Mouse (Mus musculus) hindbrain, embryonic 12.5 days (tissue): ENCODE data around the gene Oxct2b. TPM values are rescaled to one million over a fixed set of nuclear protein-coding genes. Genes with fewer than 3 reads are reported as not detected.

Experiments
- ATAC-seq: fragments of 200-750 bp; cut with Nextera tagmentation; 2 replicates; pipeline ENCODE4 v1.8.0; 2017; ENCODE audit warnings: moderate TSS enrichment; ENCODE audit not compliant: low FRiP score
- H3K27ac ChIP-seq: fragments of 300-500 bp; sonication (generic); 2 replicates; pipeline ENCODE4 v1.5.1; 2016; ENCODE audit warnings: mild to moderate bottlenecking
- H3K27me3 ChIP-seq: fragments of 300-500 bp; sonication (generic); 2 replicates; pipeline ENCODE4 v1.6.1; 2016; ENCODE audit warnings: mild to moderate bottlenecking
- H3K36me3 ChIP-seq: fragments of 300-500 bp; sonication (generic); 2 replicates; pipeline ENCODE4 v1.6.1; 2016; ENCODE audit warnings: mild to moderate bottlenecking
- H3K4me1 ChIP-seq: fragments of 300-500 bp; sonication (generic); 2 replicates; pipeline ENCODE4 v1.6.1; 2016
- H3K4me2 ChIP-seq: fragments of 300-500 bp; sonication (generic); replicated peaks from 2 replicates; pipeline ENCODE4 v1.6.1; 2016; ENCODE audit warnings: mild to moderate bottlenecking
- H3K4me3 ChIP-seq: fragments of 300-500 bp; sonication (generic); 2 replicates; pipeline ENCODE4 v1.5.1; 2016; ENCODE audit warnings: mild to moderate bottlenecking
- H3K9ac ChIP-seq: fragments of 300-500 bp; sonication (generic); 2 replicates; pipeline ENCODE4 v1.6.1; 2016; ENCODE audit warnings: mild to moderate bottlenecking, moderate library complexity
- H3K9me3 ChIP-seq: fragments of 300-500 bp; sonication (generic); replicated peaks from 2 replicates; pipeline ENCODE4 v1.6.1; 2016; ENCODE audit warnings: mild to moderate bottlenecking
- WGBS: fragments of 180-500 bp; shearing (Covaris S2); methylation state at CpG from one replicate; pipeline ENCODE4 v1.1.7; 2016; 5-methylcytosine and 5-hydroxymethylcytosine counted together
- polyA plus RNA-seq: library from polyadenylated mRNA; unstranded; fragments of >200 nt; fragmentation: Nextera tagmentation; extraction: Ambion mirVana; gene quantifications from 2 replicates; pipeline ENCODE4 v1.2.1, GENCODE M21; 2016

Oxct2b gene
- polyA plus RNA-seq = 0.48 TPM in 1 of 2 replicates, not detected in the other

GRCm38 (mm10) chr4:123116011-123116410 is at the start of gene Oxct2b:
Oxct2b (plus strand) TSS chr4:123116266.
- Histone ChIP-seq H3K9me3 (no peaks in the 10 kb centered on the region), H3K27ac (no peak within 1 kb of the TSS), H3K9ac (no peak within 1 kb of the TSS), H3K4me3 (peak within 1 kb of the TSS; percentile 29), H3K4me2 (peak within 1 kb of the TSS; percentile 51), H3K27me3 (peaks cover 24% of the 10 kb centered on the region), H3K36me3 (no peaks in the 10 kb centered on the region), H3K4me1 (0 out of 2 replicates have a peak, but pooled peaks cover 3% of the 10 kb centered on the region)
- peak; percentile 41; the same call in 1 of the 2 replicates for ATAC-seq
- WGBS = 14% methylated on average over 22 of the region's 22 CpGs

- no peaks in the 10 kb centered on the region for H3K9me3 ChIP-seq
- 81% methylated on average over 6 of the region's 6 CpGs for WGBS
- no peaks in the 10 kb centered on the region for H3K36me3 ChIP-seq
- no peak for ATAC-seq
- no peak overlapping the region for H3K27ac ChIP-seq
- no peak overlapping the region for H3K9ac ChIP-seq
- no peak overlapping the region for H3K4me3 ChIP-seq
- peaks cover 4% of the 10 kb centered on the region; the same call in 1 of the 2 replicates for H3K4me1 ChIP-seq
- no peak overlapping the region for H3K4me2 ChIP-seq
- H3K27me3 ChIP-seq = no peaks in the 10 kb centered on the region
Measured at GRCm38 (mm10) chr4:123068646-123069045, 47.4 kb upstream of the Oxct2b start.

- H3K27me3 ChIP-seq = no peaks in the 10 kb centered on the region
- H3K27ac ChIP-seq = no peak overlapping the region
- H3K9ac ChIP-seq = no peak overlapping the region
- no peak overlapping the region for H3K4me3 ChIP-seq
- no peaks in the 10 kb centered on the region for H3K36me3 ChIP-seq
- H3K4me1 ChIP-seq = peaks cover 4% of the 10 kb centered on the region; the same call in 1 of the 2 replicates
- no peaks in the 10 kb centered on the region for H3K9me3 ChIP-seq
- 16% methylated on average over 13 of the region's 13 CpGs for WGBS
- peak overlapping the region; percentile 33 for H3K4me2 ChIP-seq
- ATAC-seq = peak; percentile 69; the same call in 1 of the 2 replicates
Measured at GRCm38 (mm10) chr4:123071266-123071966, 44.6 kb upstream of the Oxct2b start.

GRCm38 (mm10) chr4:123076928-123077327 is 39.1 kb upstream of the Oxct2b start:
- Histone ChIP-seq H3K4me3 (no peak overlapping the region), H3K27ac (no peak overlapping the region), H3K9ac (no peak overlapping the region), H3K36me3 (no peaks in the 10 kb centered on the region), H3K4me1 (no peaks in the 10 kb centered on the region), H3K4me2 (no peak overlapping the region), H3K9me3 (no peaks in the 10 kb centered on the region), H3K27me3 (no peaks in the 10 kb centered on the region)
- no peak for ATAC-seq
- WGBS = 60% methylated on average over 8 of the region's 8 CpGs

- Histone ChIP-seq H3K4me3 (no peak overlapping the region), H3K27ac (no peak overlapping the region), H3K9ac (no peak overlapping the region), H3K27me3 (no peaks in the 10 kb centered on the region), H3K4me2 (no peak overlapping the region), H3K9me3 (no peaks in the 10 kb centered on the region), H3K4me1 (no peaks in the 10 kb centered on the region), H3K36me3 (no peaks in the 10 kb centered on the region)
- ATAC-seq = no peak
- WGBS = 83% methylated on average over 4 of the region's 4 CpGs
Measured at GRCm38 (mm10) chr4:123078231-123078630, 37.8 kb upstream of the Oxct2b start.

GRCm38 (mm10) chr4:123080791-123081190 is 35.3 kb upstream of the Oxct2b start:
- H3K4me3 ChIP-seq = no peak overlapping the region
- H3K27me3 ChIP-seq = no peaks in the 10 kb centered on the region
- no peaks in the 10 kb centered on the region for H3K4me1 ChIP-seq
- ATAC-seq = 0 out of 2 replicates have a peak, but pooled peaks have one; percentile 20
- H3K9me3 ChIP-seq = no peaks in the 10 kb centered on the region
- H3K4me2 ChIP-seq = no peak overlapping the region
- H3K36me3 ChIP-seq = no peaks in the 10 kb centered on the region
- no peak overlapping the region for H3K9ac ChIP-seq
- WGBS = 36% methylated on average over 13 of the region's 13 CpGs
- no peak overlapping the region for H3K27ac ChIP-seq

- H3K4me1 ChIP-seq = no peaks in the 10 kb centered on the region
- no peak overlapping the region for H3K4me3 ChIP-seq
- peak; percentile 75 for ATAC-seq
- no peak overlapping the region for H3K27ac ChIP-seq
- H3K9ac ChIP-seq = no peak overlapping the region
- H3K36me3 ChIP-seq = no peaks in the 10 kb centered on the region
- H3K9me3 ChIP-seq = no peaks in the 10 kb centered on the region
- WGBS = 73% methylated on average over 20 of the region's 20 CpGs
- no peak overlapping the region for H3K4me2 ChIP-seq
- no peaks in the 10 kb centered on the region for H3K27me3 ChIP-seq
Measured at GRCm38 (mm10) chr4:123082283-123083163, 33.5 kb upstream of the Oxct2b start.

- ATAC-seq = no peak
- Histone ChIP-seq H3K4me1 (no peaks in the 10 kb centered on the region), H3K9me3 (no peaks in the 10 kb centered on the region), H3K4me3 (no peak overlapping the region), H3K9ac (no peak overlapping the region), H3K27me3 (no peaks in the 10 kb centered on the region), H3K27ac (no peak overlapping the region), H3K36me3 (no peaks in the 10 kb centered on the region), H3K4me2 (no peak overlapping the region)
- 67% methylated on average over 13 of the region's 13 CpGs for whole genome bisulfite sequencing
Measured at GRCm38 (mm10) chr4:123083323-123083902, 32.7 kb upstream of the Oxct2b start.

GRCm38 (mm10) chr4:123085290-123085689 is 30.8 kb upstream of the Oxct2b start:
- no peaks in the 10 kb centered on the region for H3K9me3 ChIP-seq
- no peak overlapping the region for H3K9ac ChIP-seq
- H3K4me3 ChIP-seq = no peak overlapping the region
- no peak for ATAC-seq
- no peak overlapping the region for H3K27ac ChIP-seq
- 89% methylated on average over 2 of the region's 2 CpGs for WGBS
- H3K36me3 ChIP-seq = no peaks in the 10 kb centered on the region
- no peaks in the 10 kb centered on the region for H3K27me3 ChIP-seq
- H3K4me1 ChIP-seq = no peaks in the 10 kb centered on the region
- no peak overlapping the region for H3K4me2 ChIP-seq

GRCm38 (mm10) chr4:123086381-123086780 is 29.7 kb upstream of the Oxct2b start:
- no peak overlapping the region for H3K4me3 ChIP-seq
- H3K4me2 ChIP-seq = no peak overlapping the region
- WGBS = 91% methylated on average over 4 of the region's 4 CpGs
- ATAC-seq = no peak
- H3K9me3 ChIP-seq = no peaks in the 10 kb centered on the region
- H3K27me3 ChIP-seq = no peaks in the 10 kb centered on the region
- H3K36me3 ChIP-seq = no peaks in the 10 kb centered on the region
- no peak overlapping the region for H3K9ac ChIP-seq
- no peaks in the 10 kb centered on the region for H3K4me1 ChIP-seq
- no peak overlapping the region for H3K27ac ChIP-seq

- Histone ChIP-seq H3K9ac (no peak overlapping the region), H3K4me3 (no peak overlapping the region), H3K36me3 (no peaks in the 10 kb centered on the region), H3K4me2 (no peak overlapping the region), H3K27ac (no peak overlapping the region), H3K9me3 (no peaks in the 10 kb centered on the region), H3K4me1 (no peaks in the 10 kb centered on the region), H3K27me3 (no peaks in the 10 kb centered on the region)
- 68% methylated on average over 5 of the region's 5 CpGs for WGBS
- ATAC-seq = no peak
Measured at GRCm38 (mm10) chr4:123092621-123093020, 23.4 kb upstream of the Oxct2b start.
